ENCODE assay signal across 20 mouse cellular contexts in genomic region chr1:163251766-163252165, GRCm38 (mm10).
DNase-seq lines count a peak whose midpoint lies in the region; ATAC-seq lines count a peak whose summit lies in the region.
"Had no signal": no experiment of that assay in that cellular context is flagged by ENCODE, and none has a peak within 500 bp of the region (broad histone marks: within the 10 kb centered on the region; RNA-seq: fewer than 3 reads in every experiment).

No protein-coding gene starts in this region.

- H3K27me3 ChIP-seq in embryonic facial prominence, embryonic 13.5 days: no peaks in the 10 kb centered on the region
- no peaks in the 10 kb centered on the region for H3K27me3 ChIP-seq in intestine, embryonic 16.5 days (replicated peaks; ENCODE audit: control insufficient read depth, insufficient read depth, low read length)
- H3K27me3 ChIP-seq: forebrain, embryonic 12.5 days; neural tube, embryonic 15.5 days had no signal

- no peaks in the 10 kb centered on the region for H3K9me3 ChIP-seq in embryonic facial prominence, embryonic 13.5 days
- H3K9me3 ChIP-seq in intestine, embryonic 16.5 days (ENCODE audit: control insufficient read depth, low read length): no peaks in the 10 kb centered on the region
- H3K9me3 ChIP-seq: forebrain, embryonic 12.5 days; hindbrain, embryonic 10.5 days; neural tube, embryonic 15.5 days had no signal

- WGBS in embryonic facial prominence, embryonic 13.5 days: 46% methylated on average over 1 of the region's 1 CpGs
- 97% methylated on average over 1 of the region's 1 CpGs for WGBS in intestine, embryonic 16.5 days

- H3K9ac ChIP-seq in embryonic facial prominence, embryonic 13.5 days: no peak overlapping the region
- no peak overlapping the region for H3K9ac ChIP-seq in intestine, embryonic 16.5 days (ENCODE audit: low read depth, low read length)
- H3K9ac ChIP-seq: forebrain, embryonic 12.5 days; liver, embryonic 14.5 days; neural tube, embryonic 15.5 days had no signal

- DNase-seq in cerebellum, adult 9-10 months: peak; percentile 4
- DNase-seq in cerebellum, postnatal 25 days: no peak
- DNase-seq in heart, adult 11 months: peak; percentile 72
- no peak for DNase-seq in heart, adult 8-10 months (ENCODE audit: low spot score)
- DNase-seq in 3T3-L1 (ENCODE audit: low read depth, low spot score): peak; percentile 90
- no peak for DNase-seq in urinary bladder, postnatal 10 days (ENCODE audit: low spot score)
- DNase-seq: adrenal gland, adult 8-10 months; cerebellum, adult 9-11 months; gastrocnemius, postnatal 10 days; kidney, postnatal 14 days; lung, postnatal 14 days; thymus, postnatal 14 days had no signal

- no peak for ATAC-seq in embryonic facial prominence, embryonic 13.5 days (ENCODE audit: insufficient number of reproducible peaks, insufficient read depth, low FRiP score, low TSS enrichment, low read depth)
- no peak for ATAC-seq in intestine, embryonic 16.5 days

- H3K27ac ChIP-seq in embryonic facial prominence, embryonic 13.5 days: peak overlapping the region; percentile 57; the same call in 1 of the 2 replicates
- no peak overlapping the region for H3K27ac ChIP-seq in intestine, embryonic 16.5 days (ENCODE audit: low read length)
- H3K27ac ChIP-seq: forebrain, embryonic 12.5 days; hindbrain, embryonic 10.5 days; liver, embryonic 14.5 days; neural tube, embryonic 15.5 days; stomach, postnatal 0 days had no signal

- H3K4me2 ChIP-seq in embryonic facial prominence, embryonic 13.5 days: no peak overlapping the region
- no peak overlapping the region for H3K4me2 ChIP-seq in intestine, embryonic 16.5 days (ENCODE audit: low read depth, low read length)
- H3K4me2 ChIP-seq: forebrain, embryonic 12.5 days; heart, embryonic 11.5 days; neural tube, embryonic 15.5 days had no signal

- H3K4me1 ChIP-seq in embryonic facial prominence, embryonic 13.5 days: no peaks in the 10 kb centered on the region
- no peaks in the 10 kb centered on the region for H3K4me1 ChIP-seq in intestine, embryonic 16.5 days (ENCODE audit: control insufficient read depth, insufficient read depth, low read length)
- H3K4me1 ChIP-seq: forebrain, embryonic 12.5 days; hindbrain, embryonic 10.5 days; neural tube, embryonic 15.5 days had no signal

- peaks cover 66% of the 10 kb centered on the region for H3K36me3 ChIP-seq in embryonic facial prominence, embryonic 13.5 days
- H3K36me3 ChIP-seq in intestine, embryonic 16.5 days (ENCODE audit: control insufficient read depth, insufficient read depth, low read length): no peaks in the 10 kb centered on the region
- H3K36me3 ChIP-seq: forebrain, embryonic 12.5 days; hindbrain, embryonic 10.5 days; neural tube, embryonic 15.5 days had no signal

- no peak overlapping the region for H3K4me3 ChIP-seq in embryonic facial prominence, embryonic 13.5 days
- no peak overlapping the region for H3K4me3 ChIP-seq in intestine, embryonic 16.5 days (ENCODE audit: low read length)
- H3K4me3 ChIP-seq: forebrain, embryonic 12.5 days; hindbrain, embryonic 10.5 days; neural tube, embryonic 15.5 days had no signal

Comparison
In these comparisons a context has a peak if more than half of its experiments do, and no peak if none do; other contexts are left out.
1. DNase-seq: peak in cerebellum, adult 9-10 months (single experiment), heart, adult 11 months (single experiment) and 3T3-L1 (single experiment); none in cerebellum, postnatal 25 days (0 of 2), heart, adult 8-10 months (single experiment) and urinary bladder, postnatal 10 days (single experiment).